Mouse (Mus musculus) cerebellum, postnatal 36 days (tissue): ENCODE measurements around the gene Rcc2.

ENCODE experiments used
- DNase-seq, 2 experiments: peaks; one replicate each; pipeline ENCODE4 v3.0.0; 2021 to 2022; ENCODE audit warnings: mixed read lengths in 2 of 2

The Rcc2 gene

GRCm38 (mm10) chr4:140763158-140763557 is 62.8 kb downstream of the Rcc2 start:
- DNase-seq = peak; percentile 41 to 43

GRCm38 (mm10) chr4:140765936-140766335 is 65.6 kb downstream of the Rcc2 start:
- no peak for DNase-seq

- DNase-seq = no peak
Measured at GRCm38 (mm10) chr4:140768973-140769372, 68.6 kb downstream of the Rcc2 start.

- no peak for DNase-seq
Measured at GRCm38 (mm10) chr4:140770433-140770832, 70.1 kb downstream of the Rcc2 start.

GRCm38 (mm10) chr4:140771091-140771490 is 70.8 kb downstream of the Rcc2 start:
- no peak for DNase-seq
